Mouse (Mus musculus): ENCODE results near the gene Nsa2. TPM values are rescaled to one million over a fixed set of nuclear protein-coding genes. Genes with fewer than 3 reads are reported as not detected.

Gene Nsa2
- polyA plus RNA-seq (2014; fragmentation: Nextera tagmentation; extraction: Ambion mirVana), result 59.1 and 71.9 TPM in 2 replicates

- H3K27ac ChIP-seq (ENCODE audit: low read depth, low read length), result 0 out of 2 replicates have a peak within 1 kb of the TSS, but pooled peaks have one; percentile 14
- peaks cover 4% of the 10 kb centered on the region; the same call in 1 of the 2 replicates for H3K36me3 ChIP-seq (ENCODE audit: control insufficient read depth, insufficient read depth, low read length)
- ATAC-seq (replicated peaks; ENCODE audit: low FRiP score) (peak; percentile 97), DNase-seq (ENCODE audit: low spot score) (peak; percentile 92)
- H3K4me1 ChIP-seq (replicated peaks; ENCODE audit: control insufficient read depth, insufficient read depth, low read length), result no peaks in the 10 kb centered on the region; the same call in 1 of the 2 replicates
- H3K4me2 ChIP-seq (ENCODE audit: low read depth, low read length, severe bottlenecking), result peak within 1 kb of the TSS; percentile 54
- no peaks in the 10 kb centered on the region for H3K9me3 ChIP-seq (ENCODE audit: control insufficient read depth, low read length)
- H3K4me3 ChIP-seq (ENCODE audit: low read depth, low read length), result peak within 1 kb of the TSS; percentile 68
- peak within 1 kb of the TSS; percentile 72 for H3K9ac ChIP-seq (ENCODE audit: low read length)
- WGBS, result under 1% methylated on average over 57 of the region's 57 CpGs
- no peaks in the 10 kb centered on the region for H3K27me3 ChIP-seq (ENCODE audit: control insufficient read depth, insufficient read depth, low read length)
These were observed at the start of gene Nsa2, which contains the start of gene Gfm2 for GRCm38 (mm10) chr13:97137466-97138400. Nsa2 (minus strand) TSS chr13:97137937. Gfm2 (plus strand) TSS chr13:97137937.

DNA sequence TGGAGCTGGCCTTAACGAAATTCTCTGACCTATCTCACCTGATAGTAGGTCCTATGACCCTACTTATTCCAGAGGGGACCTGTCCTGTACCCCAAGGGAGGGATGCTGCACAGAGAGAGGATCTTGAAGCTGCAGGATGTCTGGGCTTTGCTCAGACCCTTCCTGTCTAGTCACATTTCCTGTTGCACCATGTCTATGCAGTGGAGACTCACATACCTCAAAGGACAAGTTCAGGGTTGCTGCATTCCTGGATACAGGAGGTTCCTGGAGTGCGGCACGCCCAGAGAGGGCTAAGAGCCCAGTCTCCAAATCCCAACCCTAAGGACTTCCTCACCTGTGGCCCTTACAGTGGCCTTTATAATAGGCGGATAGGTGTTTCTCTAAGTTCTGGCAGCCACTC lies 48.6 kb upstream of the Nsa2 start:
- ATAC-seq (replicated peaks; ENCODE audit: low FRiP score), result no peak
- Histone ChIP-seq H3K4me3 (ENCODE audit: low read depth, low read length) (no peak overlapping the region), H3K4me2 (ENCODE audit: low read depth, low read length, severe bottlenecking) (no peak overlapping the region), H3K9ac (ENCODE audit: low read length) (no peak overlapping the region), H3K4me1 (replicated peaks; ENCODE audit: control insufficient read depth, insufficient read depth, low read length) (no peaks in the 10 kb centered on the region), H3K36me3 (ENCODE audit: control insufficient read depth, insufficient read depth, low read length) (no peaks in the 10 kb centered on the region), H3K27ac (ENCODE audit: low read depth, low read length) (no peak overlapping the region), H3K9me3 (ENCODE audit: control insufficient read depth, low read length) (no peaks in the 10 kb centered on the region), H3K27me3 (ENCODE audit: control insufficient read depth, insufficient read depth, low read length) (no peaks in the 10 kb centered on the region)
- 89% methylated on average over 4 of the region's 4 CpGs for WGBS
- DNase-seq (ENCODE audit: low spot score), result no peak

DNA sequence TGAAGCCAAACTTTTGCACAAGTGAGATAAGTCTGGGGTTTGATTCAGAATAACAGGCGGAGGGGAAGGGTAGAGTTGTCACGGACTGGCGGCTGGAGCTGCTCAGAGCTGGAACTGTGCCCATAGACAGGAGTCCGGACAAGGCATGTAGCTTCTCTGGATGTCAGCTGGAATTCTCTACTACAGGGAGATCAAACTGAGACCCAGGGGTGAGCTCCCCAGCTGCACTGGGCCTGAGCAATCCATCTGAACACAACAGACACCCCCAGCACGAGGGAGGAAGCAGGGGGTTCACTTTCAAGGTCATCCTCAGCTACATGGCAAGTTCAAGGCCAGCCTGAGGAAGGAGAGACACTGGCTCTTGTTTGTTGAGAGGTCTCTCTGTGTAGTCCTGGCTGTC lies 46.9 kb upstream of the Nsa2 start:
- Histone ChIP-seq H3K4me2 (ENCODE audit: low read depth, low read length, severe bottlenecking) (no peak overlapping the region), H3K4me3 (ENCODE audit: low read depth, low read length) (no peak overlapping the region), H3K9ac (ENCODE audit: low read length) (no peak overlapping the region), H3K4me1 (replicated peaks; ENCODE audit: control insufficient read depth, insufficient read depth, low read length) (0 out of 2 replicates have a peak, but pooled peaks cover under 1% of the 10 kb centered on the region), H3K27ac (ENCODE audit: low read depth, low read length) (no peak overlapping the region), H3K27me3 (ENCODE audit: control insufficient read depth, insufficient read depth, low read length) (no peaks in the 10 kb centered on the region), H3K9me3 (ENCODE audit: control insufficient read depth, low read length) (no peaks in the 10 kb centered on the region), H3K36me3 (ENCODE audit: control insufficient read depth, insufficient read depth, low read length) (no peaks in the 10 kb centered on the region)
- WGBS, result 85% methylated on average over 5 of the region's 5 CpGs
- ATAC-seq (replicated peaks; ENCODE audit: low FRiP score), result no peak
- DNase-seq (ENCODE audit: low spot score), result no peak

- no peak overlapping the region for H3K4me3 ChIP-seq (ENCODE audit: low read depth, low read length)
- H3K27me3 ChIP-seq (ENCODE audit: control insufficient read depth, insufficient read depth, low read length), result no peaks in the 10 kb centered on the region
- WGBS, result 95% methylated on average over 2 of the region's 2 CpGs
- H3K4me1 ChIP-seq (replicated peaks; ENCODE audit: control insufficient read depth, insufficient read depth, low read length), result 0 out of 2 replicates have a peak, but pooled peaks cover 2% of the 10 kb centered on the region
- ATAC-seq (replicated peaks; ENCODE audit: low FRiP score) (no peak), DNase-seq (ENCODE audit: low spot score) (no peak)
- no peaks in the 10 kb centered on the region for H3K9me3 ChIP-seq (ENCODE audit: control insufficient read depth, low read length)
- no peak overlapping the region for H3K27ac ChIP-seq (ENCODE audit: low read depth, low read length)
- H3K36me3 ChIP-seq (ENCODE audit: control insufficient read depth, insufficient read depth, low read length), result no peaks in the 10 kb centered on the region
- H3K9ac ChIP-seq (ENCODE audit: low read length), result no peak overlapping the region
- no peak overlapping the region for H3K4me2 ChIP-seq (ENCODE audit: low read depth, low read length, severe bottlenecking)
These were observed 46.4 kb upstream of the Nsa2 start for GRCm38 (mm10) chr13:97184168-97184567.

GRCm38 (mm10) chr13:97182821-97183220 lies 45.1 kb upstream of the Nsa2 start:
- Histone ChIP-seq H3K9me3 (ENCODE audit: control insufficient read depth, low read length) (no peaks in the 10 kb centered on the region), H3K36me3 (ENCODE audit: control insufficient read depth, insufficient read depth, low read length) (no peaks in the 10 kb centered on the region), H3K4me1 (replicated peaks; ENCODE audit: control insufficient read depth, insufficient read depth, low read length) (0 out of 2 replicates have a peak, but pooled peaks cover 2% of the 10 kb centered on the region), H3K4me2 (ENCODE audit: low read depth, low read length, severe bottlenecking) (no peak overlapping the region), H3K9ac (ENCODE audit: low read length) (no peak overlapping the region), H3K4me3 (ENCODE audit: low read depth, low read length) (no peak overlapping the region), H3K27ac (ENCODE audit: low read depth, low read length) (no peak overlapping the region), H3K27me3 (ENCODE audit: control insufficient read depth, insufficient read depth, low read length) (no peaks in the 10 kb centered on the region)
- no peak for DNase-seq (ENCODE audit: low spot score)
- no peak for ATAC-seq (replicated peaks; ENCODE audit: low FRiP score)
- WGBS, result 79% methylated on average over 4 of the region's 4 CpGs

GRCm38 (mm10) chr13:97180113-97180828 lies 42.5 kb upstream of the Nsa2 start:
- H3K27me3 ChIP-seq (ENCODE audit: control insufficient read depth, insufficient read depth, low read length), result no peaks in the 10 kb centered on the region
- no peak overlapping the region for H3K9ac ChIP-seq (ENCODE audit: low read length)
- no peaks in the 10 kb centered on the region for H3K9me3 ChIP-seq (ENCODE audit: control insufficient read depth, low read length)
- WGBS, result 59% methylated on average over 6 of the region's 6 CpGs
- no peak overlapping the region for H3K4me2 ChIP-seq (ENCODE audit: low read depth, low read length, severe bottlenecking)
- ATAC-seq (replicated peaks; ENCODE audit: low FRiP score), result no peak
- H3K27ac ChIP-seq (ENCODE audit: low read depth, low read length), result no peak overlapping the region
- 0 out of 2 replicates have a peak, but pooled peaks cover 2% of the 10 kb centered on the region for H3K4me1 ChIP-seq (replicated peaks; ENCODE audit: control insufficient read depth, insufficient read depth, low read length)
- DNase-seq (ENCODE audit: low spot score), result no peak
- no peaks in the 10 kb centered on the region for H3K36me3 ChIP-seq (ENCODE audit: control insufficient read depth, insufficient read depth, low read length)
- H3K4me3 ChIP-seq (ENCODE audit: low read depth, low read length), result no peak overlapping the region

DNA sequence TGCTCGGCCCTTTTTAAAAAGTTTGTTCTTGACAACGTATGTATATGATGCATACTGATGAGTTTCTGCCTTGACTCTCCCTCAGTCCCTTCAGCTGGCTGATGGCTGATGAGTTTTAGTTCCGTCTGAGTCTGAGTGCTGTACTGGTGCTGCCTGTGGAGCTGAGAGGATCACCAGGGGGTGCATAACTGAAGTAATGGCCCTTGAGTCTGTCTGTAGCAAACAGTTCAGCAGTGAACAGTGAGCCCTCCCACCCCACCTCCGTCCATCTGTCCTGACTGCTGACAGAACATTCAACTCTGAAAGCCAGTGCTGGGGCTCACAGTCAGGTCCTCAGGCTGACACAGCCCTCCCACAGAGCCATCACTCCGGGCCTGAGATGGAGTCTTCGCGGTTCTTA lies 41.2 kb upstream of the Nsa2 start:
- WGBS, result 73% methylated on average over 7 of the region's 7 CpGs
- no peak overlapping the region for H3K4me3 ChIP-seq (ENCODE audit: low read depth, low read length)
- no peak for ATAC-seq (replicated peaks; ENCODE audit: low FRiP score)

DNA sequence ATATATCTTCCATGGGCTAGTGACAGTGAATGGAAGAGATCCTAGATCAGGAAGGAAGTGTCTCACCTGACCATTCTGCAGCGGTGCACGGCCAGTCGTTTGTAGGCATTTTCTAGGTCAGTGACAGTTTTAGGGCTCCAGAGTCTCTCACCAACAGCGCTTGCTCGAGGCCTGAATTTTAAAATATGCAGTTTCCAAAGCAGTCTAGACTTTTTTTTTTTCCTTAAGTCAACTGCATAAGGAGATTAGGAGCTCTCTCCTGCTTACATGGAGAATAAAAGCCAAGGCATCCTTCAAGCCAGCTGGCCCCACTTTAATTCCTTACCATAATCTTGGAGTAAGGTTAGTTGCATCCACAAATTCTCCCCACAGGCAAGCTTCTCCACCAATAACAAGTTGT lies 39.0 kb upstream of the Nsa2 start:
- Histone ChIP-seq H3K27ac (ENCODE audit: low read depth, low read length) (no peak overlapping the region), H3K4me1 (replicated peaks; ENCODE audit: control insufficient read depth, insufficient read depth, low read length) (0 out of 2 replicates have a peak, but pooled peaks cover 2% of the 10 kb centered on the region), H3K4me2 (ENCODE audit: low read depth, low read length, severe bottlenecking) (no peak overlapping the region), H3K36me3 (ENCODE audit: control insufficient read depth, insufficient read depth, low read length) (no peaks in the 10 kb centered on the region; the same call in 1 of the 2 replicates), H3K4me3 (ENCODE audit: low read depth, low read length) (no peak overlapping the region), H3K27me3 (ENCODE audit: control insufficient read depth, insufficient read depth, low read length) (no peaks in the 10 kb centered on the region), H3K9me3 (ENCODE audit: control insufficient read depth, low read length) (no peaks in the 10 kb centered on the region), H3K9ac (ENCODE audit: low read length) (no peak overlapping the region)
- 93% methylated on average over 5 of the region's 5 CpGs for WGBS
- DNase-seq (ENCODE audit: low spot score) (no peak), ATAC-seq (replicated peaks; ENCODE audit: low FRiP score) (no peak)

More for the DNA sequence above, 41.2 kb upstream of the Nsa2 start:
- Histone ChIP-seq H3K36me3 (ENCODE audit: control insufficient read depth, insufficient read depth, low read length) (no peaks in the 10 kb centered on the region; the same call in 1 of the 2 replicates), H3K27me3 (ENCODE audit: control insufficient read depth, insufficient read depth, low read length) (no peaks in the 10 kb centered on the region), H3K4me1 (replicated peaks; ENCODE audit: control insufficient read depth, insufficient read depth, low read length) (0 out of 2 replicates have a peak, but pooled peaks cover 2% of the 10 kb centered on the region), H3K9ac (ENCODE audit: low read length) (no peak overlapping the region), H3K9me3 (ENCODE audit: control insufficient read depth, low read length) (no peaks in the 10 kb centered on the region), H3K27ac (ENCODE audit: low read depth, low read length) (no peak overlapping the region), H3K4me2 (ENCODE audit: low read depth, low read length, severe bottlenecking) (no peak overlapping the region)
- no peak for DNase-seq (ENCODE audit: low spot score)
